Mouse (Mus musculus) MEL (cell line): ENCODE results near the gene Slc39a13. TPM values are rescaled to one million over a fixed set of nuclear protein-coding genes. Genes with fewer than 3 reads are reported as not detected.
A peak's percentile ranks its signal among the peaks of the same experiment; 100 is the strongest.

ENCODE experiments used
- DNase-seq: peaks from one replicate; pipeline ENCODE4 v3.0.0; 2011; ENCODE audit warnings: low read depth, low spot score
- H3K27ac ChIP-seq: 2 replicates; pipeline ENCODE4 v1.5.1; 2012; ENCODE audit warnings: low read depth, mild to moderate bottlenecking, control low read depth, low read length, moderate library complexity; ENCODE audit not compliant: control insufficient read depth
- H3K27me3 ChIP-seq, 2 experiments: fragments of 150-350 bp in 1 of 2; sonication (generic) in 1 of 2; 2 replicates each; pipeline ENCODE4 v1.6.1; 2012; ENCODE audit warnings: low read length in 2 of 2, mild to moderate bottlenecking in 2 of 2, improper control_type of control experiment in 1 of 2, moderate library complexity in 1 of 2; ENCODE audit not compliant: insufficient read depth in 2 of 2, control insufficient read depth in 1 of 2
- H3K36me3 ChIP-seq, 2 experiments: 2 replicates each; pipeline ENCODE4 v1.6.1; 2012 to 2014; ENCODE audit warnings: low read length in 2 of 2, improper control_type of control experiment in 1 of 2, inconsistent platforms in 1 of 2, mild to moderate bottlenecking in 1 of 2; ENCODE audit not compliant: insufficient read depth in 2 of 2, control insufficient read depth in 1 of 2
- H3K4me1 ChIP-seq, 2 experiments: fragments of 150-350 bp in 1 of 2; sonication (generic) in 1 of 2; 2 replicates each; pipeline ENCODE4 v1.6.1; 2012; ENCODE audit warnings: low read length in 2 of 2, improper control_type of control experiment in 1 of 2, mild to moderate bottlenecking in 1 of 2; ENCODE audit not compliant: insufficient read depth in 2 of 2, control insufficient read depth in 1 of 2
- H3K4me3 ChIP-seq, 2 experiments: fragments of 150-350 bp in 1 of 2; sonication (generic) in 1 of 2; 2 replicates each; pipeline ENCODE4 v1.5.1; 2012; ENCODE audit warnings: low read depth in 2 of 2, low read length in 2 of 2, mild to moderate bottlenecking in 2 of 2, moderate library complexity in 2 of 2, control low read depth in 1 of 2, improper control_type of control experiment in 1 of 2; ENCODE audit not compliant: control insufficient read depth in 1 of 2, insufficient read depth in 1 of 2
- H3K79me2 ChIP-seq: 2 replicates; pipeline ENCODE4 v1.6.1; 2012; ENCODE audit warnings: mild to moderate bottlenecking, low read length, moderate library complexity; ENCODE audit not compliant: control insufficient read depth, poor library complexity, insufficient read depth
- H3K9ac ChIP-seq: 2 replicates; pipeline ENCODE4 v1.6.1; 2012; ENCODE audit warnings: low read depth, mild to moderate bottlenecking, control low read depth, low read length, moderate library complexity; ENCODE audit not compliant: control insufficient read depth, poor library complexity, severe bottlenecking
- H3K9me3 ChIP-seq: fragments of 150-350 bp; sonication (generic); replicated peaks from 2 replicates; pipeline ENCODE4 v1.6.1; 2012; ENCODE audit warnings: mild to moderate bottlenecking, low read length, improper control_type of control experiment, moderate library complexity; ENCODE audit not compliant: insufficient read depth
- BHLHE40 ChIP-seq: IDR thresholded peaks from 2 replicates; pipeline ENCODE4 v1.6.1; 2012; ENCODE audit warnings: low read depth, mild to moderate bottlenecking, inconsistent platforms, low read length, improper control_type of control experiment, borderline replicate concordance
- CHD1 ChIP-seq: IDR thresholded peaks from 2 replicates; pipeline ENCODE4 v1.6.1; 2012; ENCODE audit warnings: low read depth, mild to moderate bottlenecking, inconsistent platforms, low read length, improper control_type of control experiment
- CTCF ChIP-seq, 3 experiments: IDR thresholded peaks in 2 of 3; conservative IDR thresholded peaks in 1 of 3; 2 replicates each; pipeline ENCODE4 v1.5.1; 2011 to 2012; ENCODE audit warnings: low read length in 3 of 3, low read depth in 2 of 3, mild to moderate bottlenecking in 2 of 3, improper control_type of control experiment in 1 of 3, inconsistent platforms in 1 of 3, mixed read lengths in 1 of 3, moderate library complexity in 1 of 3; ENCODE audit not compliant: control insufficient read depth in 1 of 3, insufficient read depth in 1 of 3, poor library complexity in 1 of 3, severe bottlenecking in 1 of 3
- ELF1 ChIP-seq: IDR thresholded peaks from 2 replicates; pipeline ENCODE4 v1.6.1; 2014; ENCODE audit warnings: low read depth, mild to moderate bottlenecking, inconsistent platforms, low read length, improper control_type of control experiment, moderate library complexity
- EP300 ChIP-seq, 2 experiments: IDR thresholded peaks; 2 replicates each; pipeline ENCODE4 v1.6.1; 2011; ENCODE audit warnings: improper control_type of control experiment in 2 of 2, low read length in 2 of 2, low read depth in 1 of 2, mild to moderate bottlenecking in 1 of 2
- ETS1 ChIP-seq: IDR thresholded peaks from 2 replicates; pipeline ENCODE4 v1.6.1; 2012; ENCODE audit warnings: low read depth, mild to moderate bottlenecking, inconsistent platforms, low read length, improper control_type of control experiment, moderate library complexity
- GATA1 ChIP-seq: IDR thresholded peaks from 2 replicates; pipeline ENCODE4 v1.6.1; 2011; ENCODE audit warnings: low read depth, low read length, improper control_type of control experiment
- HCFC1 ChIP-seq: IDR thresholded peaks from 2 replicates; pipeline ENCODE4 v1.6.1; 2012; ENCODE audit warnings: low read depth, mild to moderate bottlenecking, inconsistent platforms, low read length, improper control_type of control experiment, moderate library complexity
- MAX ChIP-seq: IDR thresholded peaks from 2 replicates; pipeline ENCODE4 v1.6.1; 2011; ENCODE audit warnings: low read length, improper control_type of control experiment
- MAZ ChIP-seq: IDR thresholded peaks from 2 replicates; pipeline ENCODE4 v1.6.1; 2012; ENCODE audit warnings: low read depth, mild to moderate bottlenecking, inconsistent platforms, low read length, improper control_type of control experiment
- MEF2A ChIP-seq: IDR thresholded peaks from 2 replicates; pipeline ENCODE4 v1.6.1; 2014; ENCODE audit warnings: low read depth, mild to moderate bottlenecking, inconsistent platforms, low read length, improper control_type of control experiment; ENCODE audit not compliant: poor library complexity, insufficient replicate concordance, severe bottlenecking; ENCODE audit errors: extremely low read depth
- MXI1 ChIP-seq: IDR thresholded peaks from 2 replicates; pipeline ENCODE4 v1.6.1; 2011; ENCODE audit warnings: mild to moderate bottlenecking, low read depth, low read length, improper control_type of control experiment
- MYB ChIP-seq: IDR thresholded peaks from 2 replicates; pipeline ENCODE4 v1.6.1; 2011; ENCODE audit warnings: mild to moderate bottlenecking, low read depth, low read length, improper control_type of control experiment
- MYC ChIP-seq: IDR thresholded peaks from 2 replicates; pipeline ENCODE4 v1.6.1; 2011; ENCODE audit warnings: low read depth, mild to moderate bottlenecking, low read length, improper control_type of control experiment, moderate library complexity
- NELFE ChIP-seq: IDR thresholded peaks from 2 replicates; pipeline ENCODE4 v1.6.1; 2011; ENCODE audit warnings: low read depth, low read length, improper control_type of control experiment
- POLR2A ChIP-seq, 2 experiments: IDR thresholded peaks; 2 replicates each; pipeline ENCODE4 v1.6.1; 2011 to 2012; ENCODE audit warnings: low read length in 2 of 2, mild to moderate bottlenecking in 2 of 2, control low read depth in 1 of 2, improper control_type of control experiment in 1 of 2, low read depth in 1 of 2, moderate library complexity in 1 of 2; ENCODE audit not compliant: control insufficient read depth in 1 of 2, insufficient read depth in 1 of 2, poor library complexity in 1 of 2
- RAD21 ChIP-seq: IDR thresholded peaks from 2 replicates; pipeline ENCODE4 v1.6.1; 2011; ENCODE audit warnings: mild to moderate bottlenecking, low read depth, low read length, improper control_type of control experiment
- SIN3A ChIP-seq: IDR thresholded peaks from 2 replicates; pipeline ENCODE4 v1.6.1; 2012; ENCODE audit warnings: low read length, improper control_type of control experiment, inconsistent platforms
- SMC3 ChIP-seq: IDR thresholded peaks from 2 replicates; pipeline ENCODE4 v1.6.1; 2011; ENCODE audit warnings: low read depth, low read length, improper control_type of control experiment
- TAL1 ChIP-seq: IDR thresholded peaks from 2 replicates; pipeline ENCODE4 v1.6.1; 2012; ENCODE audit warnings: mild to moderate bottlenecking, inconsistent platforms, low read length, moderate library complexity, mixed read lengths
- ZC3H11A ChIP-seq: IDR thresholded peaks from 2 replicates; pipeline ENCODE4 v1.6.1; 2012; ENCODE audit warnings: low read depth, mild to moderate bottlenecking, inconsistent platforms, low read length, improper control_type of control experiment
- ZKSCAN1 ChIP-seq: IDR thresholded peaks from 2 replicates; pipeline ENCODE4 v1.6.1; 2012; ENCODE audit warnings: low read depth, mild to moderate bottlenecking, inconsistent platforms, low read length, improper control_type of control experiment, moderate library complexity
- ZMIZ1 ChIP-seq: IDR thresholded peaks from 2 replicates; pipeline ENCODE4 v1.6.1; 2012; ENCODE audit warnings: low read depth, mild to moderate bottlenecking, inconsistent platforms, low read length, improper control_type of control experiment, moderate library complexity
- polyA plus RNA-seq, 2 experiments: library from polyadenylated mRNA; stranded (reverse) in 1 of 2; unstranded in 1 of 2; fragments of >175 nt in 1 of 2; fragments of >200 nt in 1 of 2; gene quantifications; 2 replicates each; pipeline versions ENCODE4 v1.2.1 to v1.2.4; 2012; ENCODE audit warnings: low replicate concordance in 2 of 2, low read depth in 1 of 2; ENCODE audit not compliant: insufficient read length in 2 of 2, insufficient read depth in 1 of 2, missing spikeins in 1 of 2
- total RNA-seq: library from RNA; depleted of rRNA; stranded (reverse); fragments of 300-350 nt; gene quantifications from 2 replicates; pipeline ENCODE4 v1.2.3, GENCODE M21; 2012

Slc39a13 gene
- total and polyA plus RNA-seq, 3 experiments = 9.4 to 19.1 TPM; not detected in 1

GRCm38 (mm10) chr2:91066455-91066854, 3.8 kb downstream of the Slc39a13 start:
- no peak for DNase-seq
- no peaks in the 10 kb centered on the region for H3K9me3 ChIP-seq
- peaks cover 0 to 6% of the 10 kb centered on the region in 2 experiments; a peak in 3 of 4 replicates for H3K4me1 ChIP-seq
- H3K27me3 ChIP-seq = no peaks in the 10 kb centered on the region
- H3K27ac ChIP-seq = no peak overlapping the region
- peaks cover 7% of the 10 kb centered on the region; the same call in 1 of the 2 replicates for H3K79me2 ChIP-seq
- no peak overlapping the region for H3K9ac ChIP-seq
- TF ChIP-seq ZMIZ1 (no peak), MYC (no peak), MYB (no peak), HCFC1 (no peak), GATA1 (no peak), MXI1 (no peak), MAX (no peak), SMC3 (no peak), CHD1 (no peak), ZKSCAN1 (no peak), NELFE (no peak), TAL1 (no peak), MAZ (no peak), SIN3A (no peak), POLR2A (IDR thresholded peaks at IDR 0.05; ENCODE audit: control insufficient read depth in 1 of 2, insufficient read depth in 1 of 2, low read depth in 1 of 2, low read length in 2 of 2, poor library complexity in 1 of 2) (no peak)
- H3K36me3 ChIP-seq = peaks cover 0 to 7% of the 10 kb centered on the region in 2 experiments; a peak in 2 of 4 replicates
- no peak overlapping the region for H3K4me3 ChIP-seq

- H3K9ac ChIP-seq = no peak overlapping the region
- H3K27me3 ChIP-seq = no peaks in the 10 kb centered on the region
- TF ChIP-seq ZC3H11A (0 out of 2 replicates have a peak, but pooled peaks have one; percentile 24), EP300 (IDR thresholded peaks at IDR 0.05; ENCODE audit: low read depth in 1 of 2, low read length in 2 of 2) (no peak), ELF1 (no peak), MEF2A (no peak), SMC3 (peak; percentile 70), RAD21 (peak; percentile 33), NELFE (no peak), CTCF (IDR thresholded peaks at IDR 0.05 in 2 of 3, conservative IDR thresholded peaks at IDR 0.05 in 1 of 3; ENCODE audit: control insufficient read depth in 1 of 3, insufficient read depth in 1 of 3, low read depth in 2 of 3, low read length in 3 of 3, poor library complexity in 1 of 3, severe bottlenecking in 1 of 3) (peak; percentile 83 to 94 (median 91)), HCFC1 (no peak), BHLHE40 (no peak), ETS1 (no peak)
- H3K4me1 ChIP-seq = no peaks in the 10 kb centered on the region; a peak in 1 of 4 replicates
- H3K9me3 ChIP-seq = no peaks in the 10 kb centered on the region
- H3K36me3 ChIP-seq = no peaks in the 10 kb centered on the region
- peak; percentile 67 for DNase-seq
- H3K79me2 ChIP-seq = peaks cover 5% of the 10 kb centered on the region; the same call in 1 of the 2 replicates
- H3K27ac ChIP-seq = no peak overlapping the region
- no peak overlapping the region for H3K4me3 ChIP-seq
Observed at GRCm38 (mm10) chr2:91065544-91065943, 4.7 kb downstream of the Slc39a13 start.
